Mouse (Mus musculus) lung, adult 2 months (tissue): ENCODE measurements around the gene Fstl4.

Experiments used
- CTCF ChIP-seq: fragments of 200-500 bp; IDR thresholded peaks from 2 replicates; pipeline ENCODE4 v1.5.1; 2011; ENCODE audit warnings: mild to moderate bottlenecking, low read length, control low read depth; ENCODE audit not compliant: insufficient read depth
- POLR2A ChIP-seq: fragments of 200-500 bp; IDR thresholded peaks from 2 replicates; pipeline ENCODE4 v1.6.1; 2011; ENCODE audit warnings: low read depth, mild to moderate bottlenecking, control low read depth, low read length, borderline replicate concordance; ENCODE audit errors: extremely low read depth

- TF ChIP-seq CTCF (no peak), POLR2A (no peak)
Observed at GRCm38 (mm10) chr11:53202459-53203250, 438.2 kb downstream of the Fstl4 start.
